Mouse (Mus musculus) T-helper 17 cell (primary cell): Measurements from ENCODE around the gene Mcm6.
"Not testable (repeated sequence)": the region's sequence is repeated elsewhere in the genome, so short reads cannot be mapped to it uniquely, and the experiment has no call there.

ENCODE experiments used
- in situ Hi-C, 2 experiments: fragments of 300-600 bp; cut with MboI, MseI; formaldehyde crosslinking; loops; 1 replicate in 1 of 2; 2 replicates in 1 of 2; pipeline ENCODE4 v1.15.1; 2025; ENCODE audit warnings: high pct_unique_total_duplicates in 2 of 2

Gene Mcm6

DNA sequence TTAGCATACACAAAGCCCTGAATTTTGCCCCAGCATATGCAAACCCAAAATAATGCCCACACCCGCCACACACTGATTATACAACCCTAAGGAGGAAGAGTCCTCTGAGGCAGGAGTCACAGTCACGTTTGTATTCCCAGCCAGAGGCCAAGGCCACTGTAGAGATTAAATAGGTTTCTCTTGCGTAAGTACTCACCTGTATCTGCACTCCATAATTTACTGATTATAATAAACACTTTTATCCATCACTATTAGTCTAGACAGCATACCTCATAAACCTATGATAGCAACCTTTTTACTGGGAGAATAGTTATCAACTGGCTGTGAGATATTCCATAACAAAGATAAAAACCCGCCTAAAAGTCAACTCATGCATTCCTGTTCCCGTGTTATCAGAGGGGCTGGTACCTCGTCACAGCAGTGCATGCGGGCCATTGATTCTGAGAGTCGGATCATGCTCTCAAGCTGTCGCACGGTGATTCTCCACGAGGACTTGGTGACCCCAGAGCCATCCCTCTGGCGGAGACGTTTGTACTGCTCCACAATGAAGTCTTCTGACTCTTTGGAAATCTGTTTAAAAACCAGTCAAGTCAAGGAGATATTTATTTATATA lies 21.6 kb downstream of the Mcm6 start:
- in situ Hi-C loops = no loop called here

DNA sequence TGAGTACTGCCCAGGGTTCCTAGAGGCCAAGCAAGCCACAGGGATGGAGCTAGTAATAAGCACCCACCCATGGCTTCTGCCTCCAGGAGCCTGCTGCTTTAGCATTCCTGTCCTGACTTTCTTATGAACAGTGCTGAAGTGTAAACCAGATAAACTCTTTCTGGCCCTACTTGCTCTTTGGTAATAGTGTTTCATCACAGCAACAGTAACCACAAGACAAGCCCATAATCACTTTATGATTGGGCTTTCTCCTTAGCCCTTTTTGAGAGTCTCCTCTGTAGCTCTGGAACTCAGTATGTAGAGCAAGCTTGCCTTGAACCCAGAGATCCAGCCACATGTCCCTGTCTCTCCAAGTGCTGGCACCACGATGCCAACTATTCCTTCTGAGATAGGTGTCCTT lies 29.2 kb downstream of the Mcm6 start:
- in situ Hi-C loops = loop anchor here in 1 of 2 experiments (5.0 kb wide), 1 partner anchor 63 kb away; no protein-coding TSS in a partner anchor

DNA sequence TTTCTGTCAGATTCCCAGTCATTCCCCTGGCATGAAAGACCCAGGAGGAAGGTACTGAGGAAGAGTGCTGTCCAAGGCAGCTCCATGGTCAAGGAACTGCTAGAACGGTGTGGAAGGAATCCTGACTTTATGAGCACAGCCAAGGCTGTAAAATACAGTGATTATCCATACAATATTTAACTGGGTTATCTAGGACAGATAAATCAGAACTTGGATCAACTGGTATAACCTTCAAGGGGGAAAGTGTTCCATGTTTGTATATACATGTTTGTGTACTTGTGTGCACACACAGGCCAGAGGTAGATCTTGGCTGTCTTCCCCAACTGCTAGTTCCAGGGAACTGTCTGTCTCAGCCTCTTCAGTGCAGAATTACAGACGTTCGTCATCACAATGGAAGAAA lies 31.2 kb downstream of the Mcm6 start, which contains the start of gene Lct:
Gene Lct, minus strand, starts transcription at position 101 of the 400 bp plus-strand sequence.
- in situ Hi-C loops = no loop called here

DNA sequence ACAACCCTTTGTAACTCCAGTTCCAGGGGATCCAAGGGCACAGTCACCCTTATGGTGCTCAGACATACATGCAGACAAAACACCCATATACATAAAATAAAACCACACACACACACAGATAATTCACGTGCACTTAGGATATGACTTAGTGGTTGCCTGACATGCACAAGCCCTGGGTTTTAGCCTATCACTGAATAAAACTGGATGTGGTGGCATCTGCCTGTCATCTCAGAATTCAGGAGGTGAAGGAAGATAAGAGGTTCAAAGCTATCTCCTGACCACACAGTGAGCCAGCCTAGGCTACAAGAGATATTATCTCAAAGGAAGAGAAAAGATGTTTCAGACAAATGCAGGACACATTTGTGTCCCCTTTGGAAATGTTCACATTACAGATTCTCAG lies 32.3 kb downstream of the Mcm6 start:
- in situ Hi-C loops = no loop called here

DNA sequence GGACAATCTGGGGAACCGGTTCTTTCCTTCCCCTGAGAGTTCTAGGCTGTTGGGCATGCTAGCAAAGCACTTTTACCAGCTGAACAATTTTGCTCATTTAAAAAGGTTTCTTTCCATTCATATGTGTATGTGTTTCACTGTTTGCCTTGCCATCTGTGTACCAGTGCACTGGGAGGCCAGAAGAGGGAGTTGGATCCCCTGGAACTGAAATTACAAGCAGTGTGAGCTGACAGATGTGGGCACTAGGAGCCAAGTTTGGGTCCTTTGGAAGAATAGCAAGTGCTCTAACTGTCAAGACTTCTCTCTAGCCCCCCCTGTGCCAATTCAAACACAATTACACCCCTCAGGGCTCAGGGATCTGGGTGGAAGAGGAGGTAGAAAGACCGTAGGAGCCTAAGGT lies 34.7 kb downstream of the Mcm6 start:
- in situ Hi-C loops = no loop called here

DNA sequence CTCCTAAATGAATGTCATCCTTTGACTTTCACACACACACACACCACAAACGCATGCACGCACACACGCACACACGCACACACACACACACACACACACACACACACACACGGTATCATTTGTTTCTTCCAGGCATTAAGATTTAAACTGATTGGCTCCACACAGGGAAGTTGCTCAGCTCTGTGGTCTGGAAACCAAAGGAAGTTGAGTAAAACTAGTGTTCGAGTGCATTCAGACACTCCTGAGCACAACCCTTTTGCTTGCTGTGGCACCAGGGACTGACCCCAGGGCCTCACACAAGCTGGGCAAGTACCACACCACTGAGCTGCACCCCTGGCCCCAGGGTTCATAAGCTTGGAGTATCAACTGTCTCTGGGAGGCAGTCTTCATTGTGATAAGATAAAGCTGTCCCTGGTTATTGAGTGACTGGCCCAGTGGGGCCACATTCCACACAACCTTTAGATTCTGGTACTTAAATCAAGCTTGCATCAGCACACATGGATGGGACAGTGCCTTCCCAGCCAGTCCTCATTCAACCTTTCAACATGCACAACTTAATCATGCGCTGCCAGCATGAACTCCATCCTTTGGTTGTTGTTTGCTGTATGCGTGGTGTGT lies 36.3 kb downstream of the Mcm6 start:
- in situ Hi-C loops = no loop called here

DNA sequence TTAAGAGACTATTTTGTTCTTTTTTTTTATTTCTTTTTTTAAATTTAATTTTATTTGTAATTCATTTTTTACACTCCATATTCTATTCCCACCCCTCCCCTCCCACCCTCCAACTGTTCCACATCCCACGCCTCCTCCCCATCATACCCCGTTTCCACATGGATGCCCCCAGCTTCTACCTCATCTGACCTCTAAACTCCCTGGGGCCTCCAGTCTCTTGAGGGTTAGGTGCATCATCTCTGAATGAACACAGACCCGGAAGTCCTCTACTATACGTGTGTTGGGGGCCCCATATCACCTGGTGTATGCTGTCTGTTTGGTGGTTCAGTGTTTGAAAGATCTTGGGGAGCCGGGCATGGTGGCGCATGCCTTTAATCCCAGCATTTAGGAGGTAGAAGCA lies 40.2 kb downstream of the Mcm6 start:
- in situ Hi-C loops = not testable (repeated sequence)

DNA sequence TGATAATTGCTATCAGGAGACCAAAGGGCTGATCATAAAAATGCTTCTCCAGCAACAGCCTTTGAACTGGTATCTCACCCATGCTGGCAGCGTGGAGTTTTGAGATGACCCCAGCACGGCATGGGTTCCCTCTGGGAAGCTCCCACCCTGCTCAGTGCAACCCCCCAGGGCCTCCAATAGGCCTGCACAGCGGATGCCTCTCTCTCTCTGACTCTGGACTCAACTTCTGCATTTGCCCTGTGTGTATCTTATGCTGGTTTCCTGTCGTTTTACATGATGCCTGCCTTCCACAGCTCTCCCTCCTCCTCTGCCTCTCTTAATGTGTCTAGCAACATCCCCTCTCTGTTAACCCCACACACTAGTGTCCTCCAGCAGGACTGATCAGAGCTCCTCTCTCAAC lies 44.8 kb downstream of the Mcm6 start:
- in situ Hi-C loops = no loop called here

DNA sequence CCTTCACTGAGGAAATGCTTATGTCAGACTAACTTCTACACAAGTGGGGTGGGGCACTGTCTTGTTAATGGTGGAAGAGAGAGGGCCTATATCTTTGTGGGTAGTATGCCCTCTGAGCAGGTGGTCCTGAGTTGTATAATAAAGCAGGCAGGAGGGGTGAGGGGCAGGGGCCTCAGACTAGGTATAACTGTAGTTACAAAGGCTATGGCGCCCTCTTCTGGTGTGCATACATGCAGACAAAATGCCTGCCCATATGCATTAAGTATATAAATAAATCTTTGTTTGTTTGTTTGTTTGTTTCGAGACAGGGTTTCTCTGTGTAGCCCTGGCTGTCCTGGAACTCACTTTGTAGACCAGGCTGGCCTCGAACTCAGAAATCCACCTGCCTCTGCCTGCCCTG lies 50.4 kb downstream of the Mcm6 start:
- in situ Hi-C loops = no loop called here

DNA sequence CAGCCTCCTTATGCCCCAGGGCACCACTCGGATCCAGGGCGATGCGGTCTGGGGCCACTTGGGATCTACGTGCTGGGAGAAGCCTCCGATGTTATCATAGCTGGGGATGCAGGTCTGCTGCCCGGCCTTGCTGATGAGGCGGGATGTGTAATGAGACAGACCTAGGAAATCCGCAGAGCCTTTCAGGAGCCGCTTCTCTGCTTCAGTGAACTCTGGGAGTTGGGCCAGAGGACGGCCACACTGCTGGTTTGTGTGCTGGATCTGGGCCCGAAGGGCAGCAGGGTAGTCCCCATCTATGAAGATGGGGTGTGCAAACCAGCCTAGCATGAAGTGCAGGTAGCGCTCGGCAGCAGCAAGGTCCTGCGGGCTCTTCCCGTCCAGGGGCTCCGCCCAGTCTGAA lies 55.6 kb downstream of the Mcm6 start:
- in situ Hi-C loops = no loop called here

DNA sequence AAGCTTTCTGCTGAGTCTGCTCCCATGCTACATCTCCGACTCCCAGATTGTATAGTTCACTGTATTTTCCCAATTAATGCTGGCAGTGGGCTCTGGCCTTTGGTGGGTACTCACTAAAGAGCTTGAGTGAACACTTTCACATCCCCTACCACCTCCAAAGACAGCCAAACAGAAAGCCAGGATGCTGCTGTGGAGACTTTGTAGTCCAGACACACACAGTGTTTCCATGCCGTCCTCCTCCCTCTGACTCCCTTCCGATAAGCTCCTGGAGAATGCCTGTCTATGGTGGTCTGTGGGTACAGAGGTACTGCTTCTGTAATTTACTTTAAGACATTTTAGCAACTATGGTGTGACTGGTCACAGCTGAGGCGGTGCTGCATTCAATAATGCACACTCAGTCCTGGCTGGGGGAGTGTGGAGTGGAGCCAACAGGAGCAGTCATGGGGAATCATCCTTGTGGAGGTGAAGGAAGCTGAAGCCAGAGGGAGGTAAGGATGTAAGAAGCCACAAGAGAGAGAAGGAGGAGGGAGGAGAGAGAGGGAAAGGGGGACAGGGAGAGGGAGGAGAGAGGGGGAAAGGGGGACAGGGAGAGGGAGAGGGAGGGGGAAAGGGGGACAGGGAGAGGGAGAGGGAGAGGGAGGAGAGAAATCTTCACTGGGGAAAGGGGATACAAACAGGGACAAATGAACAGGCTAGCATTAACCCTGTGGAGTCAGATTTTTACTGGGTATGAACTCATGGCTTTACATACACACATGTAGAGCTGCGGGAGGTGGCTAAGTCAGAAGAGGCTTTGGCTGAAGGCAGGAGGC lies 63.5 kb downstream of the Mcm6 start:
- in situ Hi-C loops = no loop called here

DNA sequence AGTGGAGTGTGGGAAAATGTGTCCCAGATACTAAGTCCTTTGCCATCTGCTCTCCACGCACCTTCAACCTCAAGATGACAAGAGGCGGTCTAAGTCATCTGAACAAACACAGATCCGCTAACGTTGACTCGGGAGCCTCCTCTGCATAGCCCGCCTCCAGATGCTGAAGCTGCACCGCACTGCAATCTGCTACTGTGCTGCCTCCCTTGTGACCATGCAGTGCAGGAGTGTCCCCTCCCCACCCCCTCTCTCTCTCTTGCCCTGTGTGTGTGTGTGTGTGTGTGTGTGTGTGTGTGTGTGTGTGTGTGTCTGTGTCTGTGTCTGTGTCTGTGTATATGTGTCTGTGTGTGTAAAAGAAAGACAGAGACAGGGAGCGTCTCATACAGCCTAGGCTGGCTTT lies 64.2 kb downstream of the Mcm6 start:
- in situ Hi-C loops = no loop called here

DNA sequence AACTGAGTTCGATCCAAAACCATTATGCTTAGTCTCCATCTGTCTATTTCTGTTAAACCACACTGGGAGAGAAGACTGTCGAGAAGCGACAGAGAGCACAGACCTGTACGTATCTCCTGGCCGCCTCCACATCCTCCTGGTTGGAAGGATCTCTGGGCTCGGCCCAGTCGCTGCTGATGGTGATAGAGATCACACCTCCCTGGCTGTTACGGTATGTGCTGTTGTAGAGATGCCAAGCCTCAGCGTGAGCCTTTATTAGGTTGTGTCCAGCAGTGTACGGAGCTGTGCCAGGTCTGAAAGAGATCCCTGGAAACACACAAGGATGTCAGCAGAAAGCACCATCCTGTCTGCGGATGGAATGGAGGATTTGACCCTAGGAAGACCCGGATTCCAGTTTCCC lies 65.9 kb downstream of the Mcm6 start:
- in situ Hi-C loops = no loop called here

DNA sequence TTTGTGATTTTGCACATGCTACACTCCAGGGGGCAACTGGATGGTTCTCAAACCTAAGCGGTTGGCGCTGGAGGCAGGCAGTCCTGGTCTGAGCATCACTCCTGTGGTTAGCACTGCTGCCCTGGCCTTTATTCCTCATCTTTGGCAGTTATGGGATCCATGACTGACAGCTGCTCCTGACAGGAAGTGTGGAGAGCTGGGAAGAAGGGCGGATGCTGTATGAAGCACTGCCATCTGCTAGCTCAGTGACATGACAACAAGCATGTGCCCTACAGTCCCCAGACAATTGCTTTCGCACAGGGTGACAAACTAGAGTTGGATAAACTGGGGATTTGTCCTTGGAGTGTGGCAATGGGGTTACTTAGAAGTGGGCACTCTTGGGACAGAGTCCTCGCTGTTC lies 69.2 kb downstream of the Mcm6 start:
- in situ Hi-C loops = no loop called here

DNA sequence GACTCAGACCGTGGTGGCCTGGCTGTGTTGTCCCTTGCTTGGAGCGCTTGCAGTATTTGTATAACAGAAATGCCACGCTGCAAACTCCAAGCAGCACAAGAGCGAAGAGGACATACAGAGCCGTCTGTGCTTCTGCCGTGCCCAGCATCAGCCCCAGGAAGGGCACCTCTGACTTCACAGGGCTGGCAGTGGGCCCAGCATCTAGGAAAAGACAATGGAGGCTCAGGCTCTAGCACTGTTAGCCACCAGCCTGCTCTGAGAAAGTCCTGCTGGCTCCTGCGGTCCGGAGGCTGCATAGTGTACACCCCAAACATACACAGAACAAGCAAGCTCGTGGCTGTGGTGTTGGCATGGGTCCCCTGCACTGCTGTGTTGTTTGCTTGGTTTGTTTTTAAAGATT lies 74.3 kb downstream of the Mcm6 start:
- in situ Hi-C loops = no loop called here

DNA sequence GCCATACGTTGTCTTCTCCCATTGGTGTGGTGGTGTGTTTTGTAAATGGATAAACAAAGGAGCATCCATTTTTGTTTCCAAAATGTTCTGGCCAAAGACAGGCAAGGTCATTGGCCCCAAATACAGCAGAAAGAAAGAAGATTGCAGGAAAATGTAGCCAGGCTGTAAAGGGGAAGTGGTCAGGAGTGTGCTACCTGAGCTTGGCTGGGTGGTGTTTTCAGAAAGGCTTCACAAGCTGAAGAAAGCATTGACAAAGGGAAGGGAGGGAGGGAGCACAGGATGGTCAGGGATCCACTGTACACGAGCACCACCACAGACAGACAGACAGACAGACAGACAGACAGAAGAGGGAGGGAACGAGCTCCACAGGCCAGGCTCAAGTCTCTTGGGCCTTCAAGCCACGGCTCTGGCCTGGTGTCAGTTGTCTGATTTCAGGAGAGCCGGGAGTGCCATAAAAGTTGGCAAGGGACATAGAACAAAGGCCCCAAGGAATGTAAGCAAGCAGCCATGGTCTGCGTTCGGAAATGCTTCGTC lies 75.2 kb downstream of the Mcm6 start:
- in situ Hi-C loops = no loop called here

DNA sequence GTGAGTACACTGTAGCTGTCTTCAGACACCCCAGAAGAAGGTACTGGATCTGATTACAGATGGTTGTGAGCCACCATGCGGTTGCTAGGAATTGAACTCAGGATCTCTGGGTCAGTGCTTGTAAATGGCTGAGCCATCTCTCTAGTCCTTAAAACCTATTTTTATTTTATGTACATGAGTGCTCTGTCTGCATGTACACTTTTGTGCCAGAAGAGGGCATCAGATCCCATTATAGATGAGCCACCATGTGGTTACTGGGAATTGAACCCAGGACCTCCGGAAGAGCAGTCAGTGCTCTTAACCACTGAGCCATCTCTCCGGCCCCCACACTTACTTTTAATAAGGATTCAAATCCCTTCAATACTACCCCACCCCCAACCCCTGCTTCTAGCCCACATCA lies 76.5 kb downstream of the Mcm6 start:
- in situ Hi-C loops = no loop called here

DNA sequence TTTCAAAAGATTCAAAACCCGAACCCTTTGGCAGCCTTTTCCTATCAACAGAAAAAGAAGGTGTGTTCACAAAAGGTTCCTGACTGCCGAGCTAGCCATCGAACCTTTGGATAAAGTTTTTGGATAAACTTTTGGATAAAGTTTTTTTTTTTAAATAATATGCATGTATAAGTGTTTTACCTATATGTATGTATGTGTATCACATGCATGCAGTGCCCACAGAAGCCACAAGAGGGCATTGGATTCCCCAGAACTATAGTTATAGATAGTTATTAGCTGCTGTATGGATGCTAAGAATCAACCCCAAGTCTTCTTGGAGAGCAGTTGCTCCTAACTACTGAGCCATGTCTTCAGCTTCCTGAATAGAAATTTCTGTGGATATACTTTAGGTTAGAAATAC lies 77.7 kb downstream of the Mcm6 start:
- in situ Hi-C loops = no loop called here
